Mouse (Mus musculus) C2C12 (cell line): Measurements from ENCODE around the gene Zfp180. TPM values are rescaled to one million over a fixed set of nuclear protein-coding genes. Genes with fewer than 3 reads are reported as not detected.

Experiments
- H3K27me3 ChIP-seq: one replicate; pipeline ENCODE4 v1.6.1; 2011; ENCODE audit not compliant: control insufficient read depth, insufficient read depth, insufficient read length
- H3K36me3 ChIP-seq: one replicate; pipeline ENCODE4 v1.6.1; 2011; ENCODE audit not compliant: control insufficient read depth, insufficient read depth
- H3K4me3 ChIP-seq: one replicate; pipeline ENCODE4 v1.5.1; 2011; ENCODE audit warnings: mild to moderate bottlenecking, control low read depth; ENCODE audit not compliant: poor library complexity, insufficient read depth, severe bottlenecking
- H3K79me2 ChIP-seq: one replicate; pipeline ENCODE4 v1.6.1; 2011; ENCODE audit not compliant: control insufficient read depth, insufficient read depth
- H3K79me3 ChIP-seq: one replicate; pipeline ENCODE4 v1.6.1; 2011; ENCODE audit warnings: low read depth, control low read depth
- H3ac ChIP-seq: one replicate; pipeline ENCODE3; 2011; ENCODE audit warnings: low read depth; ENCODE audit not compliant: control insufficient read depth, insufficient read length
- CEBPB ChIP-seq: IDR thresholded peaks from one replicate; pipeline ENCODE4 v1.6.1; 2011; ENCODE audit warnings: low read depth, mild to moderate bottlenecking, control low read depth, moderate library complexity
- CTCF ChIP-seq: IDR thresholded peaks from one replicate; pipeline ENCODE4 v1.5.1; 2011; ENCODE audit not compliant: control insufficient read depth, insufficient read depth, insufficient read length
- FOSL1 ChIP-seq: IDR thresholded peaks from one replicate; pipeline ENCODE4 v1.8.0; 2011; ENCODE audit warnings: mild to moderate bottlenecking, low read length; ENCODE audit not compliant: poor library complexity, insufficient read depth, severe bottlenecking
- MAX ChIP-seq: IDR thresholded peaks from one replicate; pipeline ENCODE4 v1.6.1; 2011; ENCODE audit warnings: mild to moderate bottlenecking, control low read depth
- MYOD1 ChIP-seq: IDR thresholded peaks from one replicate; pipeline ENCODE4 v1.6.1; 2011; ENCODE audit warnings: low read depth; ENCODE audit not compliant: control insufficient read depth, insufficient read length
- MYOG ChIP-seq: IDR thresholded peaks from one replicate; pipeline ENCODE4 v1.6.1; 2011; ENCODE audit not compliant: control insufficient read depth, insufficient read length; ENCODE audit errors: extremely low read depth
- USF1 ChIP-seq: IDR thresholded peaks from one replicate; pipeline ENCODE4 v1.6.1; 2011; ENCODE audit warnings: low read depth, mild to moderate bottlenecking, control low read depth, moderate library complexity
- polyA plus RNA-seq: library from polyadenylated mRNA; unstranded; fragments of >200 nt; fragmentation: generic; extraction: Trizol; gene quantifications from one replicate; pipeline ENCODE4 v1.2.1, GENCODE M21; 2012; ENCODE audit warnings: missing spikeins

The Zfp180 gene
- polyA plus RNA-seq, 1 experiment = 8.1 TPM

DNA sequence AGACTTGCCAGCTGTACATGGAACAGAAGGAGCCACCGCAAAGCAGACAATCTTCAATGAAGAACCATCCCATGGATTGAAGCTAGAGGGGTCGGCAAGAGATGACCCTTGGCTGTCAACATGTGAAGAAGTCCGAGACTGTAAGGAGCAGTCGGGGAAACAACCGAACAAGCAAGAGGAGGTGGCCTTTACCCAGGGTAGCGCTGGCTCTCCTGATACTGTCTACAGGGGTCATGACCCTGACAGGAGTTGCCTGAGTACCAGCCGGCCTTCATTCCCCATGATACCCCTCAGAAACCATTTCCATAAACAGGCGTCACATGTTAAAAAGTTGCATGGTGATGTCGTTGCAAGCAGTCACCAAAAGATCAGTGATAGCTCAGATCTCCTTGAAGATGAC lies 22.7 kb downstream of the Zfp180 start:
- no peak for TF ChIP-seq CTCF
- TF ChIP-seq FOSL1 = no peak
- no peak for TF ChIP-seq USF1
- no peak for TF ChIP-seq MYOD1
- no peak for TF ChIP-seq MAX
- no peak for TF ChIP-seq CEBPB
- no peak for TF ChIP-seq MYOG
- Histone ChIP-seq H3K27me3 (no peaks in the 10 kb centered on the region), H3ac (no peak overlapping the region), H3K79me3 (no peaks in the 10 kb centered on the region), H3K4me3 (no peak overlapping the region), H3K79me2 (no peaks in the 10 kb centered on the region), H3K36me3 (peaks cover 59% of the 10 kb centered on the region)

DNA sequence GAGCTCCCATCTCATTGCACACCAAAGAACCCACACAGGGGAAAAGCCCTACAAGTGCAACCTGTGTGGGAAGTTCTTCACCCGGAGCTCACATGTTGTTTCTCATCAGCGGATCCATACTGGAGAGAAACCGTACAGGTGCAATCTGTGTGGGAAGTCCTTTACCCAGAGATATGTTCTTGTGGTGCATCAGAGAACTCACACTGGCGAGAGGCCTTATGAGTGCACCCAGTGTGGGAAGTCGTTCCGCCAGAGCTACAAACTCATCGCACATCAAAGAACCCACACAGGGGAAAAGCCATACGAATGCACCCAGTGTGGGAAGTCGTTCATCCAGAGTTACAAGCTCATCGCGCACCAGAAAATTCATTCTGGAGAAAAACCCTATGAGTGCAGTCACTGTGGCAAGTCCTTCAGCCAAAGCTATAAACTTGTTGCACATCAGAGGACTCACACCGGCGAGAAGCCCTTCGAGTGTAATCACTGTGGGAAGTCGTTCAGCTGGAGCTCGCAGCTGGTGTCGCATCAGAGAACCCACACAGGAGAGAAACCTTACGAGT lies 23.5 kb downstream of the Zfp180 start:
- H3K36me3 ChIP-seq = peaks cover 59% of the 10 kb centered on the region

GRCm38 (mm10) chr7:24110839-24111238 lies 29.1 kb downstream of the Zfp180 start:
- Histone ChIP-seq H3K79me3 (no peaks in the 10 kb centered on the region), H3K27me3 (no peaks in the 10 kb centered on the region), H3ac (no peak overlapping the region), H3K4me3 (no peak overlapping the region), H3K79me2 (no peaks in the 10 kb centered on the region), H3K36me3 (peaks cover 17% of the 10 kb centered on the region)
- TF ChIP-seq MYOG (no peak), MAX (no peak)

More for the DNA sequence above, 23.5 kb downstream of the Zfp180 start:
- TF ChIP-seq USF1 (no peak), FOSL1 (no peak), MYOG (no peak), CEBPB (no peak), MYOD1 (no peak), CTCF (no peak), MAX (no peak)
- H3K79me2 ChIP-seq = no peaks in the 10 kb centered on the region
- no peak overlapping the region for H3ac ChIP-seq
- no peak overlapping the region for H3K4me3 ChIP-seq
- H3K27me3 ChIP-seq = no peaks in the 10 kb centered on the region
- H3K79me3 ChIP-seq = no peaks in the 10 kb centered on the region

DNA sequence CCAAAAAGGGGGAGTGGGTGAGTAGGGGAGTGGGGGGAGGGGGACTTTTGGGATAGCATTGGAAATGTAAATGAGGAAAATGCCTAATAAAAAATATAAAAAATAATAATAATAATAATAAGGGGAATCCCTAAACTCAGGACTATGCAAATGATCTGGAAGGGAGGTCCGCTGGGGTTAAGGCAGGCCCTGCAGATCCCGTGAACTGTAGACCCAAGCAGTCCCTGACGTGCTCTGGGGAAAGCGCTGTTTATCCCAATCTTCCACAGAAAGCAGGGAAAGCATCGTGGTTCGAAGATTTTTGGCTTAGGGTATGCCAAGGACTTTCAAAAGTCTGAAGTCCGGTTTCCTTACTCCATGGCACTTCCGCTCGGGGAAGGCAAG lies 30.0 kb downstream of the Zfp180 start:
- no peaks in the 10 kb centered on the region for H3K27me3 ChIP-seq
- peaks cover 8% of the 10 kb centered on the region for H3K36me3 ChIP-seq
- no peak overlapping the region for H3ac ChIP-seq
- H3K79me3 ChIP-seq = no peaks in the 10 kb centered on the region
- H3K79me2 ChIP-seq = no peaks in the 10 kb centered on the region
- no peak overlapping the region for H3K4me3 ChIP-seq
- TF ChIP-seq MYOD1 = no peak
- no peak for TF ChIP-seq MAX
- TF ChIP-seq USF1 = no peak
- no peak for TF ChIP-seq CEBPB
- TF ChIP-seq FOSL1 = no peak
- no peak for TF ChIP-seq CTCF
- TF ChIP-seq MYOG = no peak

GRCm38 (mm10) chr7:24112156-24112856 lies 30.6 kb downstream of the Zfp180 start, which contains the start of gene Zfp112:
Gene Zfp112, plus strand, starts transcription at chr7:24112314.
- Histone ChIP-seq H3K27me3 (no peaks in the 10 kb centered on the region), H3K79me3 (no peaks in the 10 kb centered on the region), H3K79me2 (no peaks in the 10 kb centered on the region), H3K4me3 (peak within 1 kb of the TSS; percentile 45), H3ac (peak within 1 kb of the TSS; percentile 82), H3K36me3 (peaks cover 2% of the 10 kb centered on the region)
- TF ChIP-seq CTCF (no peak), MYOD1 (no peak), CEBPB (no peak), MAX (no peak), USF1 (no peak), FOSL1 (no peak), MYOG (no peak)

- peak overlapping the region; percentile 45 for H3K4me3 ChIP-seq
Measured at GRCm38 (mm10) chr7:24113001-24113400, 31.3 kb downstream of the Zfp180 start.

More at GRCm38 (mm10) chr7:24113001-24113400, 31.3 kb downstream of the Zfp180 start:
- Histone ChIP-seq H3K36me3 (peaks cover 2% of the 10 kb centered on the region), H3K79me2 (no peaks in the 10 kb centered on the region), H3K79me3 (no peaks in the 10 kb centered on the region), H3K27me3 (no peaks in the 10 kb centered on the region), H3ac (peak overlapping the region; percentile 82)
- TF ChIP-seq USF1 (no peak), FOSL1 (no peak), MYOG (no peak), CTCF (no peak), CEBPB (no peak), MAX (no peak)
